Mouse (Mus musculus) layer of hippocampus, adult 18-20 months (tissue): ENCODE results near the gene Sik2. TPM values are rescaled to one million over a fixed set of nuclear protein-coding genes. Genes with fewer than 3 reads are reported as not detected.

Source experiments
- DNase-seq, 2 experiments: peaks; one replicate each; pipeline ENCODE4 v3.0.0; 2022; ENCODE audit warnings: low spot score in 2 of 2
- total RNA-seq, 2 experiments: library from RNA; stranded (reverse); gene quantifications; 2 replicates each; pipeline ENCODE4 v1.2.3; 2021

Sik2 gene
- total RNA-seq, 2 experiments from 2014 or later = 42.6 to 48.2 TPM

- DNase-seq = no peak
Measured at GRCm38 (mm10) chr9:50847133-50847532, 161.7 kb downstream of the Sik2 start.

GRCm38 (mm10) chr9:50845547-50845946 is 163.3 kb downstream of the Sik2 start:
- no peak for DNase-seq

- DNase-seq = no peak
Measured at GRCm38 (mm10) chr9:50845081-50845480, 163.8 kb downstream of the Sik2 start, which contains the start of gene Ppp2r1b. Gene Ppp2r1b, plus strand, starts transcription at chr9:50845301.

Other genes with a start within 250 kb of the Sik2 start
- gene Fdxacb1, start 240.8 kb downstream of the Sik2 start, total RNA-seq = 1 to 10 TPM; 5.2 to 5.9 TPM
- 10 to 100 TPM; 27.3 to 28.0 TPM for gene Alg9, start 234.1 kb downstream of the Sik2 start, total RNA-seq
- 10 to 100 TPM; 27.4 to 32.7 TPM for gene 1110032A03Rik, start 233.6 kb downstream of the Sik2 start, total RNA-seq
- gene Ppp2r1b, start 163.8 kb downstream of the Sik2 start, total RNA-seq = 10 to 100 TPM; 17.4 to 17.7 TPM
- not detected for gene Btg4, start 51.8 kb upstream of the Sik2 start, total RNA-seq
- gene Layn, start 68.0 kb upstream of the Sik2 start, total RNA-seq = 1 to 10 TPM; 3.6 to 5.9 TPM
- gene 4833427G06Rik, start 93.0 kb upstream of the Sik2 start, total RNA-seq = under 1 TPM in 1 of 2 experiments, not detected in 1; 0.67 TPM
- not detected for gene Gm32742, start 156.4 kb upstream of the Sik2 start, total RNA-seq
- gene Pou2af1, start 204.6 kb upstream of the Sik2 start, total RNA-seq = under 1 TPM in 1 of 2 experiments, not detected in 1; 0.17 TPM